Mouse (Mus musculus) lung, postnatal 0 days (tissue): ENCODE measurements around the gene Ncmap. TPM values are rescaled to one million over a fixed set of nuclear protein-coding genes. Genes with fewer than 3 reads are reported as not detected.
A peak's percentile ranks its signal among the peaks of the same experiment; 100 is the strongest.

ENCODE experiments used
- ATAC-seq: fragments of 200-750 bp; cut with Nextera tagmentation; 2 replicates; pipeline ENCODE4 v1.8.0; 2017; ENCODE audit warnings: moderate library complexity
- DNase-seq: peaks from one replicate; pipeline ENCODE4 v3.0.0-alpha.2; 2016; ENCODE audit warnings: low spot score
- H3K27ac ChIP-seq: fragments of 300-500 bp; sonication (generic); 2 replicates; pipeline ENCODE4 v1.5.1; 2014; ENCODE audit warnings: antibody characterized with exemption, mild to moderate bottlenecking, low read length, mixed read lengths
- H3K27me3 ChIP-seq: fragments of 300-500 bp; sonication (generic); replicated peaks from 2 replicates; pipeline ENCODE4 v1.6.1; 2014; ENCODE audit warnings: low read length, mixed read lengths; ENCODE audit not compliant: insufficient read depth
- H3K36me3 ChIP-seq: fragments of 300-500 bp; sonication (generic); 2 replicates; pipeline ENCODE4 v1.6.1; 2014; ENCODE audit warnings: low read length, mixed read lengths; ENCODE audit not compliant: insufficient read depth
- H3K4me1 ChIP-seq: fragments of 300-500 bp; sonication (generic); 2 replicates; pipeline ENCODE4 v1.6.1; 2014; ENCODE audit warnings: antibody characterized with exemption, low read depth, low read length, mixed read lengths; ENCODE audit not compliant: insufficient read depth
- H3K4me2 ChIP-seq: fragments of 300-500 bp; sonication (generic); replicated peaks from 2 replicates; pipeline ENCODE4 v1.6.1; 2014; ENCODE audit warnings: low read depth, mild to moderate bottlenecking, low read length, moderate library complexity, mixed read lengths
- H3K4me3 ChIP-seq: fragments of 300-500 bp; sonication (generic); 2 replicates; pipeline ENCODE4 v1.5.1; 2014; ENCODE audit warnings: low read depth, low read length
- H3K9ac ChIP-seq: fragments of 300-500 bp; sonication (generic); replicated peaks from 2 replicates; pipeline ENCODE4 v1.6.1; 2014; ENCODE audit warnings: low read depth, mild to moderate bottlenecking
- H3K9me3 ChIP-seq: fragments of 300-500 bp; sonication (generic); 2 replicates; pipeline ENCODE4 v1.6.1; 2016; ENCODE audit warnings: low read length, mixed read lengths
- CTCF ChIP-seq: IDR thresholded peaks from 2 replicates; pipeline ENCODE4 v1.5.1; 2016; ENCODE audit warnings: antibody characterized with exemption, mild to moderate bottlenecking
- EP300 ChIP-seq: IDR thresholded peaks from 2 replicates; pipeline ENCODE4 v1.6.1; 2016; ENCODE audit warnings: antibody characterized with exemption, mild to moderate bottlenecking, control low read depth
- WGBS: fragments of 180-500 bp; shearing (Covaris S2); extraction: QIAGEN DNeasy Blood & Tissue Kit; methylation state at CpG from one replicate; pipeline ENCODE4 v1.1.7; 2014; 5-methylcytosine and 5-hydroxymethylcytosine counted together
- polyA plus RNA-seq: library from polyadenylated mRNA; unstranded; fragments of >200 nt; fragmentation: Nextera tagmentation; extraction: Ambion mirVana; gene quantifications from 2 replicates; pipeline ENCODE4 v1.2.1, GENCODE M21; 2015

Gene Ncmap
- polyA plus RNA-seq, 1 experiment from 2014 or later = 1.5 TPM

- no peaks in the 10 kb centered on the region for H3K4me1 ChIP-seq
- H3K27ac ChIP-seq = no peak overlapping the region
- no peaks in the 10 kb centered on the region for H3K27me3 ChIP-seq
- H3K36me3 ChIP-seq = no peaks in the 10 kb centered on the region
- no peak overlapping the region for H3K4me2 ChIP-seq
- ATAC-seq = no peak
- H3K9me3 ChIP-seq = no peaks in the 10 kb centered on the region
- H3K4me3 ChIP-seq = no peak overlapping the region
- WGBS = 32% methylated on average over 5 of the region's 5 CpGs
- DNase-seq = peak; percentile 28
- H3K9ac ChIP-seq = no peak overlapping the region
- TF ChIP-seq CTCF (no peak), EP300 (no peak)
Measured at GRCm38 (mm10) chr4:135406180-135406579, 8.2 kb upstream of the Ncmap start.

DNA sequence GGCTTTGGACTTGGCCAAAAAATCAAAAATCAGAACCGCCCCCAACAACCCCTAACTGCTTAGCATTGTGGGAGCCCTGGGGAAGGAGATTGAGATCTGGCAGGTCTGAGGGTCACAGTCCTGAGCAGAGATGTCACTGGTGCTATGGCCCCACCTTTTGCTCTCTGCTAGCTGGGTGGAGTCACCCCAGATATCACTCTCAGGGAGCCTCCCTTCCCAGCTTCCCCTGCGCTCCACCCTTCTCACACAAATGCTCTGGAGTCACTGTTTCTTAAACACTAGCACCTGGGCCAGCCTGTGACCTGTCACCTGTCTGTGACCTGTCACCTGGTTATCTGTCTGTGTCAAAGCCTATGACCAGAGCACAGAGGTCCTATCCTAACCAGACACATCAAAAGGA is 6.9 kb upstream of the Ncmap start:
- no peak overlapping the region for H3K4me2 ChIP-seq
- H3K27ac ChIP-seq = no peak overlapping the region
- no peaks in the 10 kb centered on the region for H3K4me1 ChIP-seq
- no peaks in the 10 kb centered on the region for H3K36me3 ChIP-seq
- DNase-seq = no peak
- no peak for ATAC-seq
- H3K9me3 ChIP-seq = no peaks in the 10 kb centered on the region
- 94% methylated on average over 2 of the region's 2 CpGs for WGBS
- no peak overlapping the region for H3K9ac ChIP-seq
- TF ChIP-seq CTCF (no peak), EP300 (no peak)
- no peaks in the 10 kb centered on the region for H3K27me3 ChIP-seq
- no peak overlapping the region for H3K4me3 ChIP-seq

- no peaks in the 10 kb centered on the region for H3K9me3 ChIP-seq
- no peak for DNase-seq
- H3K27me3 ChIP-seq = no peaks in the 10 kb centered on the region
- H3K4me1 ChIP-seq = no peaks in the 10 kb centered on the region
- no peak overlapping the region for H3K9ac ChIP-seq
- 71% methylated on average over 10 of the region's 10 CpGs for WGBS
- no peak for ATAC-seq
- no peak for TF ChIP-seq CTCF
- TF ChIP-seq EP300 = no peak
- H3K27ac ChIP-seq = no peak overlapping the region
- no peak overlapping the region for H3K4me2 ChIP-seq
- no peaks in the 10 kb centered on the region for H3K36me3 ChIP-seq
- no peak overlapping the region for H3K4me3 ChIP-seq
Measured at GRCm38 (mm10) chr4:135404048-135404447, 6.0 kb upstream of the Ncmap start.

- TF ChIP-seq EP300 (no peak), CTCF (no peak)
- Histone ChIP-seq H3K27ac (no peak overlapping the region), H3K9me3 (no peaks in the 10 kb centered on the region), H3K4me2 (no peak overlapping the region), H3K4me3 (no peak overlapping the region), H3K27me3 (0 out of 2 replicates have a peak, but pooled peaks cover 6% of the 10 kb centered on the region), H3K9ac (no peak overlapping the region), H3K36me3 (no peaks in the 10 kb centered on the region), H3K4me1 (peaks cover 9% of the 10 kb centered on the region; the same call in 1 of the 2 replicates)
- 28% methylated on average over 7 of the region's 7 CpGs for WGBS
- DNase-seq = no peak
- ATAC-seq = no peak
Measured at GRCm38 (mm10) chr4:135401881-135402280, 3.9 kb upstream of the Ncmap start.

- Histone ChIP-seq H3K27me3 (0 out of 2 replicates have a peak, but pooled peaks cover 6% of the 10 kb centered on the region), H3K9ac (no peak overlapping the region), H3K4me3 (peak overlapping the region; percentile 31), H3K9me3 (no peaks in the 10 kb centered on the region), H3K36me3 (no peaks in the 10 kb centered on the region), H3K4me1 (peaks cover 9% of the 10 kb centered on the region; the same call in 1 of the 2 replicates), H3K27ac (no peak overlapping the region), H3K4me2 (peak overlapping the region; percentile 65)
- TF ChIP-seq CTCF = no peak
- no peak for TF ChIP-seq EP300
- ATAC-seq = peak; percentile 35; the same call in 1 of the 2 replicates
- peak; percentile 15 for DNase-seq
- WGBS = 4% methylated on average over 16 of the region's 16 CpGs
Measured at GRCm38 (mm10) chr4:135397551-135397950, 476 bp downstream of the Ncmap start.

DNA sequence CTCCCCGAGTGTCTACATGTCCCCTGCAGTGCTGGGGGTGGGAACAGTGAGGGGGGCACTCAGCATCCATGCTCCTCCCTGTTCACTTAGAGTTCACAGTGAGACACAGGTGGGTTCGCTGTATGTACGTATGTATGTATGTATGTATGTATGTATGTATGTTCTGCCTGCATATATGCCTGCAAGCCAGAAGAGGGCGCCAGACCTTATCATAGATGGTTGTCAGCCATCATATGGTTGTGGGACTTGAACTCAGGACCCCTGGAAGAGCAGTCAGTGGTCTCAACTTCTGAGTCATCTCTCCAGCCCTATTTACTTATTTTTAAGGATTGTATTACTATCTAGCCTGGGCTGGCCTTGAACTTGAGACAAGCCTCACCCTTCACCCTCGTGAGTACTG is 1.7 kb downstream of the Ncmap start:
- Histone ChIP-seq H3K4me2 (no peak overlapping the region), H3K4me3 (no peak overlapping the region)

GRCm38 (mm10) chr4:135395375-135395774 is 2.7 kb downstream of the Ncmap start:
- Histone ChIP-seq H3K9ac (no peak overlapping the region), H3K9me3 (no peaks in the 10 kb centered on the region), H3K27me3 (0 out of 2 replicates have a peak, but pooled peaks cover 6% of the 10 kb centered on the region), H3K36me3 (no peaks in the 10 kb centered on the region), H3K4me2 (no peak overlapping the region), H3K4me1 (peaks cover 9% of the 10 kb centered on the region; the same call in 1 of the 2 replicates), H3K27ac (no peak overlapping the region), H3K4me3 (no peak overlapping the region)
- no peak for DNase-seq
- 71% methylated on average over 4 of the region's 4 CpGs for WGBS
- TF ChIP-seq CTCF (no peak), EP300 (no peak)
- no peak for ATAC-seq

More for the DNA sequence above, 1.7 kb downstream of the Ncmap start:
- H3K36me3 ChIP-seq = no peaks in the 10 kb centered on the region
- ATAC-seq = no peak
- TF ChIP-seq CTCF (peak; percentile 27), EP300 (no peak)
- no peaks in the 10 kb centered on the region for H3K9me3 ChIP-seq
- H3K9ac ChIP-seq = no peak overlapping the region
- 87% methylated on average over 5 of the region's 5 CpGs for WGBS
- 0 out of 2 replicates have a peak, but pooled peaks cover 6% of the 10 kb centered on the region for H3K27me3 ChIP-seq
- H3K27ac ChIP-seq = no peak overlapping the region
- peaks cover 9% of the 10 kb centered on the region; the same call in 1 of the 2 replicates for H3K4me1 ChIP-seq
- no peak for DNase-seq
